31 mouse cellular contexts compared by ENCODE assay signal in genomic region chr6:36409016-36409415, GRCm38 (mm10). TPM values are rescaled to one million over a fixed set of nuclear protein-coding genes. Genes with fewer than 3 reads are reported as not detected.
"Had no signal": no experiment of that assay in that cellular context is flagged by ENCODE, and none has a peak within 500 bp of the region (broad histone marks: within the 10 kb centered on the region; RNA-seq: fewer than 3 reads in every experiment).

No protein-coding gene starts in this region.

- DNase-seq: heart, postnatal 10 days; heart, postnatal 14 days; heart, postnatal 36 days; heart, postnatal 4 days; kidney, adult 11 months; kidney, adult 18-20 months; kidney, adult 2 months; kidney, adult 8-10 months; kidney, adult 9 months; kidney, postnatal 10 days; kidney, postnatal 14 days; kidney, postnatal 25 days; kidney, postnatal 36 days; kidney, postnatal 4 days; layer of hippocampus, adult 9-11 months; layer of hippocampus, postnatal 36 days had no signal

- H3K27me3 ChIP-seq: heart, embryonic 12.5 days; heart, embryonic 13.5 days; heart, embryonic 15.5 days; hindbrain, embryonic 12.5 days; hindbrain, embryonic 13.5 days; hindbrain, embryonic 15.5 days; intestine, embryonic 15.5 days; kidney, embryonic 15.5 days had no signal

- H3K27ac ChIP-seq: heart, embryonic 13.5 days; heart, embryonic 15.5 days; hindbrain, embryonic 10.5 days; hindbrain, embryonic 12.5 days; hindbrain, embryonic 13.5 days; hindbrain, embryonic 14.5 days; hindbrain, embryonic 15.5 days; hindbrain, postnatal 0 days; intestine, embryonic 15.5 days; kidney, embryonic 15.5 days; kidney, postnatal 0 days; layer of hippocampus, adult 2 months; left cerebral cortex, adult 2 months had no signal

- H3K4me1 ChIP-seq: hindbrain, embryonic 10.5 days; hindbrain, embryonic 12.5 days; hindbrain, embryonic 13.5 days; hindbrain, embryonic 15.5 days; intestine, embryonic 15.5 days; kidney, embryonic 15.5 days had no signal

- H3K4me3 ChIP-seq: heart, embryonic 12.5 days; heart, embryonic 13.5 days; heart, embryonic 15.5 days; hindbrain, embryonic 10.5 days; hindbrain, embryonic 12.5 days; hindbrain, embryonic 13.5 days; hindbrain, embryonic 15.5 days; intestine, embryonic 15.5 days; kidney, embryonic 15.5 days; layer of hippocampus, adult 2 months; left cerebral cortex, adult 2 months had no signal

RNA-seq across cellular contexts. Expression of gene Chrm2, which starts 21.1 kb away (rescaled TPM):
- polyA plus RNA-seq: kidney, embryonic 14.5 days had no signal
